Mouse (Mus musculus): Measurements from ENCODE around the gene Exosc1.

- TF ChIP-seq EP300 (IDR thresholded peaks at IDR 0.05; ENCODE audit: insufficient read depth, low read depth, low read length) = no peak
- TF ChIP-seq CTCF (IDR thresholded peaks at IDR 0.05; ENCODE audit: low read depth, low read length) = no peak
Measured at GRCm38 (mm10) chr19:41981931-41982790, 48.9 kb upstream of the Exosc1 start.

Measured in ES-Bruce4 (cell line).